Mouse (Mus musculus) heart, embryonic 16.5 days (tissue): ENCODE data around the gene Rnf212. TPM values are rescaled to one million over a fixed set of nuclear protein-coding genes. Genes with fewer than 3 reads are reported as not detected.

Source experiments
- ATAC-seq: fragments of 200-750 bp; cut with Nextera tagmentation; replicated peaks from 2 replicates; pipeline ENCODE4 v1.8.0; 2017; ENCODE audit warnings: moderate number of reproducible peaks; ENCODE audit not compliant: insufficient read depth, low FRiP score; ENCODE audit errors: extremely low read depth
- H3K27ac ChIP-seq: fragments of 300-500 bp; sonication (generic); 2 replicates; pipeline ENCODE4 v1.5.1; 2014; ENCODE audit warnings: mild to moderate bottlenecking, low read length, control low read depth, moderate library complexity
- H3K27me3 ChIP-seq: fragments of 300-500 bp; sonication (generic); 2 replicates; pipeline ENCODE4 v1.6.1; 2014; ENCODE audit warnings: low read length, mixed read lengths; ENCODE audit not compliant: control insufficient read depth, insufficient read depth
- H3K36me3 ChIP-seq: fragments of 300-500 bp; sonication (generic); 2 replicates; pipeline ENCODE4 v1.6.1; 2014; ENCODE audit not compliant: control insufficient read depth, insufficient read depth
- H3K4me1 ChIP-seq: fragments of 300-500 bp; sonication (generic); 2 replicates; pipeline ENCODE4 v1.6.1; 2014; ENCODE audit warnings: low read length, mixed read lengths; ENCODE audit not compliant: control insufficient read depth, insufficient read depth
- H3K4me2 ChIP-seq: fragments of 300-500 bp; sonication (generic); 2 replicates; pipeline ENCODE4 v1.6.1; 2014; ENCODE audit warnings: low read depth, mild to moderate bottlenecking, control low read depth, low read length
- H3K4me3 ChIP-seq: fragments of 300-500 bp; sonication (generic); 2 replicates; pipeline ENCODE4 v1.5.1; 2014; ENCODE audit warnings: mild to moderate bottlenecking, control low read depth, low read length
- H3K9ac ChIP-seq: fragments of 300-500 bp; sonication (generic); 2 replicates; pipeline ENCODE4 v1.6.1; 2014; ENCODE audit warnings: low read length, control low read depth
- H3K9me3 ChIP-seq: fragments of 300-500 bp; sonication (generic); replicated peaks from 2 replicates; pipeline ENCODE4 v1.6.1; 2016; ENCODE audit warnings: low read length; ENCODE audit not compliant: control insufficient read depth
- WGBS: fragments of 180-500 bp; shearing (Covaris S2); extraction: QIAGEN DNeasy Blood & Tissue Kit; methylation state at CpG from one replicate; pipeline ENCODE4 v1.1.7; 2014; 5-methylcytosine and 5-hydroxymethylcytosine counted together
- polyA plus RNA-seq: library from polyadenylated mRNA; unstranded; fragments of >200 nt; fragmentation: Nextera tagmentation; extraction: Ambion mirVana; gene quantifications from 2 replicates; pipeline ENCODE4 v1.2.1, GENCODE M21; 2015

The Rnf212 gene
- polyA plus RNA-seq, 1 experiment from 2014 or later = not detected

- no peaks in the 10 kb centered on the region for H3K27me3 ChIP-seq
- WGBS = 50% methylated on average over 5 of the region's 5 CpGs
- H3K4me3 ChIP-seq = no peak overlapping the region
- no peaks in the 10 kb centered on the region for H3K4me1 ChIP-seq
- no peaks in the 10 kb centered on the region for H3K36me3 ChIP-seq
- no peak for ATAC-seq
- no peaks in the 10 kb centered on the region for H3K9me3 ChIP-seq
- H3K27ac ChIP-seq = no peak overlapping the region
- H3K4me2 ChIP-seq = no peak overlapping the region
- no peak overlapping the region for H3K9ac ChIP-seq
These were observed 24.2 kb downstream of the Rnf212 start for GRCm38 (mm10) chr5:108750328-108751210.

- Histone ChIP-seq H3K27ac (no peak overlapping the region), H3K27me3 (no peaks in the 10 kb centered on the region), H3K4me2 (no peak overlapping the region), H3K9ac (no peak overlapping the region), H3K9me3 (no peaks in the 10 kb centered on the region), H3K4me3 (no peak overlapping the region), H3K4me1 (no peaks in the 10 kb centered on the region), H3K36me3 (no peaks in the 10 kb centered on the region)
- ATAC-seq = no peak
- WGBS = 74% methylated on average over 3 of the region's 3 CpGs
These were observed 30.2 kb downstream of the Rnf212 start for GRCm38 (mm10) chr5:108744629-108745028.

- H3K27ac ChIP-seq = no peak overlapping the region
- H3K4me1 ChIP-seq = no peaks in the 10 kb centered on the region
- no peaks in the 10 kb centered on the region for H3K36me3 ChIP-seq
- no peak overlapping the region for H3K9ac ChIP-seq
- no peaks in the 10 kb centered on the region for H3K27me3 ChIP-seq
- 58% methylated on average over 2 of the region's 2 CpGs for WGBS
- no peak overlapping the region for H3K4me3 ChIP-seq
- no peak overlapping the region for H3K4me2 ChIP-seq
- no peaks in the 10 kb centered on the region for H3K9me3 ChIP-seq
- ATAC-seq = no peak
These were observed 30.9 kb downstream of the Rnf212 start for GRCm38 (mm10) chr5:108743856-108744255.

- no peaks in the 10 kb centered on the region for H3K4me1 ChIP-seq
- no peaks in the 10 kb centered on the region for H3K27me3 ChIP-seq
- ATAC-seq = no peak
- no peak overlapping the region for H3K4me3 ChIP-seq
- H3K9ac ChIP-seq = no peak overlapping the region
- H3K36me3 ChIP-seq = no peaks in the 10 kb centered on the region
- WGBS = 51% methylated on average over 2 of the region's 2 CpGs
- no peak overlapping the region for H3K27ac ChIP-seq
- H3K4me2 ChIP-seq = no peak overlapping the region
- H3K9me3 ChIP-seq = no peaks in the 10 kb centered on the region
These were observed 32.2 kb downstream of the Rnf212 start for GRCm38 (mm10) chr5:108742596-108742995.

GRCm38 (mm10) chr5:108741844-108742243 is 32.9 kb downstream of the Rnf212 start:
- H3K27ac ChIP-seq = no peak overlapping the region
- H3K36me3 ChIP-seq = no peaks in the 10 kb centered on the region
- WGBS = 61% methylated on average over 2 of the region's 2 CpGs
- no peak overlapping the region for H3K9ac ChIP-seq
- H3K4me2 ChIP-seq = no peak overlapping the region
- H3K4me3 ChIP-seq = no peak overlapping the region
- ATAC-seq = no peak
- H3K9me3 ChIP-seq = no peaks in the 10 kb centered on the region
- no peaks in the 10 kb centered on the region for H3K27me3 ChIP-seq
- no peaks in the 10 kb centered on the region for H3K4me1 ChIP-seq

GRCm38 (mm10) chr5:108727425-108727824 is 47.4 kb downstream of the Rnf212 start:
- no peaks in the 10 kb centered on the region for H3K4me1 ChIP-seq
- no peak for ATAC-seq
- H3K9ac ChIP-seq = no peak overlapping the region
- H3K36me3 ChIP-seq = no peaks in the 10 kb centered on the region
- no peaks in the 10 kb centered on the region for H3K9me3 ChIP-seq
- no peak overlapping the region for H3K4me3 ChIP-seq
- H3K4me2 ChIP-seq = no peak overlapping the region
- no peaks in the 10 kb centered on the region for H3K27me3 ChIP-seq
- WGBS = 81% methylated on average over 1 of the region's 1 CpGs
- no peak overlapping the region for H3K27ac ChIP-seq

- Histone ChIP-seq H3K9ac (no peak overlapping the region), H3K9me3 (no peaks in the 10 kb centered on the region), H3K27me3 (no peaks in the 10 kb centered on the region), H3K4me2 (no peak overlapping the region), H3K36me3 (no peaks in the 10 kb centered on the region), H3K27ac (no peak overlapping the region), H3K4me3 (no peak overlapping the region), H3K4me1 (no peaks in the 10 kb centered on the region)
- ATAC-seq = peak; percentile 75; the same call in 1 of the 2 replicates
- 25% methylated on average over 5 of the region's 5 CpGs for WGBS
These were observed 48.1 kb downstream of the Rnf212 start for GRCm38 (mm10) chr5:108726557-108727248.

- H3K9me3 ChIP-seq = no peaks in the 10 kb centered on the region
- no peaks in the 10 kb centered on the region for H3K27me3 ChIP-seq
- H3K27ac ChIP-seq = no peak overlapping the region
- H3K36me3 ChIP-seq = no peaks in the 10 kb centered on the region
- no peak for ATAC-seq
- H3K4me1 ChIP-seq = no peaks in the 10 kb centered on the region
- 21% methylated on average over 2 of the region's 2 CpGs for WGBS
- H3K9ac ChIP-seq = no peak overlapping the region
- H3K4me3 ChIP-seq = no peak overlapping the region
- no peak overlapping the region for H3K4me2 ChIP-seq
These were observed 50.8 kb downstream of the Rnf212 start for GRCm38 (mm10) chr5:108724006-108724405.

- H3K27me3 ChIP-seq = no peaks in the 10 kb centered on the region
- no peak overlapping the region for H3K9ac ChIP-seq
- no peak overlapping the region for H3K4me3 ChIP-seq
- H3K9me3 ChIP-seq = no peaks in the 10 kb centered on the region
- ATAC-seq = no peak
- H3K4me1 ChIP-seq = no peaks in the 10 kb centered on the region
- 44% methylated on average over 7 of the region's 7 CpGs for WGBS
- H3K4me2 ChIP-seq = no peak overlapping the region
- H3K36me3 ChIP-seq = no peaks in the 10 kb centered on the region
- no peak overlapping the region for H3K27ac ChIP-seq
These were observed 55.0 kb downstream of the Rnf212 start for GRCm38 (mm10) chr5:108719761-108720160.
